Mouse (Mus musculus) spleen, adult 2 months (tissue): ENCODE data around the gene Nedd8. TPM values are rescaled to one million over a fixed set of nuclear protein-coding genes. Genes with fewer than 3 reads are reported as not detected.

ENCODE experiments used
- DNase-seq, 2 experiments: peaks; one replicate each; pipeline versions ENCODE4 v3.0.0 to v3.0.0-alpha.2; 2012 to 2021; ENCODE audit warnings: low spot score in 2 of 2, low read depth in 1 of 2
- H3K27ac ChIP-seq: fragments of 200-500 bp; 2 replicates; pipeline ENCODE4 v1.5.1; 2012; ENCODE audit warnings: low read length, inconsistent platforms; ENCODE audit not compliant: insufficient read depth
- H3K27me3 ChIP-seq: fragments of 200-500 bp; 2 replicates; pipeline ENCODE4 v1.6.1; 2012; ENCODE audit warnings: mild to moderate bottlenecking, moderate library complexity, low read length, inconsistent platforms; ENCODE audit not compliant: control insufficient read depth, insufficient read depth
- H3K36me3 ChIP-seq: fragments of 200-500 bp; 2 replicates; pipeline ENCODE4 v1.6.1; 2012; ENCODE audit warnings: mild to moderate bottlenecking, low read length, inconsistent platforms; ENCODE audit not compliant: control insufficient read depth, insufficient read depth
- H3K4me1 ChIP-seq: fragments of 200-500 bp; 2 replicates; pipeline ENCODE4 v1.6.1; 2011; ENCODE audit warnings: inconsistent platforms; ENCODE audit not compliant: control insufficient read depth, insufficient read depth, insufficient read length
- H3K4me3 ChIP-seq: fragments of 200-500 bp; 2 replicates; pipeline ENCODE4 v1.5.1; 2011; ENCODE audit warnings: mild to moderate bottlenecking, inconsistent platforms; ENCODE audit not compliant: insufficient read depth, insufficient read length; ENCODE audit errors: extremely low read depth
- CTCF ChIP-seq: fragments of 200-500 bp; IDR thresholded peaks from 2 replicates; pipeline ENCODE4 v1.5.1; 2011; ENCODE audit warnings: mild to moderate bottlenecking, inconsistent platforms; ENCODE audit not compliant: insufficient read depth, insufficient read length, insufficient replicate concordance; ENCODE audit errors: extremely low read depth
- POLR2A ChIP-seq: fragments of 200-500 bp; IDR thresholded peaks from 2 replicates; pipeline ENCODE4 v1.6.1; 2011; ENCODE audit warnings: low read depth, low read length, inconsistent platforms
- WGBS: fragments of 180-500 bp; shearing (Covaris S2); methylation state at CpG from one replicate; pipeline ENCODE4 v1.1.7; 2018; 5-methylcytosine and 5-hydroxymethylcytosine counted together
- polyA plus RNA-seq: library from polyadenylated mRNA; depleted of rRNA; stranded (reverse); fragments of >200 nt; gene quantifications from 2 replicates; pipeline ENCODE4 v1.2.3, GENCODE M21; 2012

The Nedd8 gene
- polyA plus RNA-seq, 1 experiment = 177 TPM

GRCm38 (mm10) chr14:55649884-55650283 lies 22.0 kb downstream of the Nedd8 start, which contains the start of gene Tssk4:
Gene Tssk4 (plus strand): TSS chr14:55650184.
- 90% methylated on average over 2 of the region's 2 CpGs for WGBS

GRCm38 (mm10) chr14:55644261-55644888 lies 27.5 kb downstream of the Nedd8 start:
- Histone ChIP-seq H3K36me3 (peaks cover 6% of the 10 kb centered on the region; the same call in 1 of the 2 replicates), H3K27ac (peak overlapping the region; percentile 74), H3K4me3 (peak overlapping the region; percentile 56), H3K4me1 (peaks cover 11% of the 10 kb centered on the region; the same call in 1 of the 2 replicates), H3K27me3 (no peaks in the 10 kb centered on the region)
- no peak for DNase-seq
- TF ChIP-seq CTCF (no peak), POLR2A (no peak)
- WGBS = 3% methylated on average over 17 of the region's 17 CpGs

More at GRCm38 (mm10) chr14:55649884-55650283, 22.0 kb downstream of the Nedd8 start, which contains the start of gene Tssk4:
- Histone ChIP-seq H3K36me3 (no peaks in the 10 kb centered on the region), H3K4me3 (no peak within 1 kb of the TSS), H3K27ac (no peak within 1 kb of the TSS), H3K27me3 (no peaks in the 10 kb centered on the region), H3K4me1 (peaks cover 3% of the 10 kb centered on the region; the same call in 1 of the 2 replicates)
- TF ChIP-seq CTCF (no peak), POLR2A (no peak)
- DNase-seq = no peak

- H3K27ac ChIP-seq = peak within 1 kb of the TSS; percentile 97
- peak within 1 kb of the TSS; percentile 79 for H3K4me3 ChIP-seq
- under 1% methylated on average over 89 of the region's 89 CpGs for WGBS
- H3K36me3 ChIP-seq = peaks cover 6% of the 10 kb centered on the region
- no peaks in the 10 kb centered on the region for H3K27me3 ChIP-seq
- peak; percentile 69 to 76 for DNase-seq
- peaks cover 11% of the 10 kb centered on the region; the same call in 1 of the 2 replicates for H3K4me1 ChIP-seq
- TF ChIP-seq CTCF (no peak), POLR2A (peak; percentile 50)
These were observed 28.6 kb downstream of the Nedd8 start, which contains the start of gene Tm9sf1 for GRCm38 (mm10) chr14:55643060-55643907. Gene Tm9sf1 (minus strand): TSS chr14:55643806.

GRCm38 (mm10) chr14:55642679-55643059 lies 29.3 kb downstream of the Nedd8 start:
- Histone ChIP-seq H3K36me3 (peaks cover 8% of the 10 kb centered on the region), H3K4me3 (peak overlapping the region; percentile 79), H3K4me1 (peaks cover 11% of the 10 kb centered on the region; the same call in 1 of the 2 replicates), H3K27me3 (no peaks in the 10 kb centered on the region), H3K27ac (peak overlapping the region; percentile 97)
- TF ChIP-seq POLR2A = no peak
- no peak for DNase-seq
- 27% methylated on average over 8 of the region's 8 CpGs for WGBS

GRCm38 (mm10) chr14:55641291-55641690 lies 30.6 kb downstream of the Nedd8 start:
- Histone ChIP-seq H3K27ac (no peak overlapping the region), H3K4me3 (no peak overlapping the region), H3K27me3 (no peaks in the 10 kb centered on the region), H3K4me1 (peaks cover 11% of the 10 kb centered on the region; the same call in 1 of the 2 replicates), H3K36me3 (peaks cover 8% of the 10 kb centered on the region)
- TF ChIP-seq POLR2A (no peak), CTCF (no peak)
- DNase-seq = no peak
- WGBS = 84% methylated on average over 13 of the region's 13 CpGs

GRCm38 (mm10) chr14:55640816-55641215 lies 31.1 kb downstream of the Nedd8 start:
- H3K4me1 ChIP-seq = peaks cover 11% of the 10 kb centered on the region; the same call in 1 of the 2 replicates
- H3K36me3 ChIP-seq = peaks cover 8% of the 10 kb centered on the region
- no peak for DNase-seq

More at GRCm38 (mm10) chr14:55640816-55641215, 31.1 kb downstream of the Nedd8 start:
- Histone ChIP-seq H3K4me3 (no peak overlapping the region), H3K27me3 (no peaks in the 10 kb centered on the region), H3K27ac (no peak overlapping the region)
- 96% methylated on average over 14 of the region's 14 CpGs for WGBS
- TF ChIP-seq POLR2A (no peak), CTCF (no peak)
